Mouse (Mus musculus) small intestine, adult 2 months (tissue): Measurements from ENCODE around the gene Pmepa1. TPM values are rescaled to one million over a fixed set of nuclear protein-coding genes. Genes with fewer than 3 reads are reported as not detected.

Experiments
- H3K27ac ChIP-seq: fragments of 200-500 bp; 2 replicates; pipeline ENCODE4 v1.5.1; 2012; ENCODE audit warnings: low read depth, low read length, control low read depth, inconsistent platforms; ENCODE audit not compliant: insufficient read depth
- H3K27me3 ChIP-seq: fragments of 200-500 bp; 2 replicates; pipeline ENCODE4 v1.6.1; 2012; ENCODE audit warnings: mild to moderate bottlenecking, moderate library complexity, low read length, inconsistent platforms; ENCODE audit not compliant: control insufficient read depth, insufficient read depth
- H3K36me3 ChIP-seq: fragments of 200-500 bp; 2 replicates; pipeline ENCODE4 v1.6.1; 2012; ENCODE audit warnings: mild to moderate bottlenecking, low read length, control low read depth, inconsistent platforms; ENCODE audit not compliant: control insufficient read depth, insufficient read depth
- H3K4me1 ChIP-seq: fragments of 200-500 bp; 2 replicates; pipeline ENCODE4 v1.6.1; 2012; ENCODE audit warnings: low read length, inconsistent platforms, mixed read lengths; ENCODE audit not compliant: control insufficient read depth, insufficient read depth, insufficient read length
- H3K4me3 ChIP-seq: fragments of 200-500 bp; 2 replicates; pipeline ENCODE4 v1.5.1; 2012; ENCODE audit warnings: low read depth, mild to moderate bottlenecking, control low read depth, inconsistent platforms, low read length, moderate library complexity
- CTCF ChIP-seq: fragments of 200-500 bp; IDR thresholded peaks from 2 replicates; pipeline ENCODE4 v1.5.1; 2012; ENCODE audit warnings: low read depth, mild to moderate bottlenecking, control low read depth, inconsistent platforms, low read length, moderate library complexity, mixed read lengths; ENCODE audit not compliant: insufficient replicate concordance, insufficient read length; ENCODE audit errors: extremely low read depth
- POLR2A ChIP-seq: fragments of 200-500 bp; IDR thresholded peaks from 2 replicates; pipeline ENCODE4 v1.6.1; 2012; ENCODE audit warnings: low read depth, mild to moderate bottlenecking, control low read depth, inconsistent platforms, low read length, moderate library complexity
- WGBS: fragments of 180-500 bp; shearing (Covaris S2); methylation state at CpG from one replicate; pipeline ENCODE4 v1.1.7; 2018; 5-methylcytosine and 5-hydroxymethylcytosine counted together
- polyA plus RNA-seq: library from polyadenylated mRNA; depleted of rRNA; stranded (reverse); fragments of >200 nt; gene quantifications from 2 replicates; pipeline ENCODE4 v1.2.3, GENCODE M21; 2012

Gene Pmepa1
- polyA plus RNA-seq, 1 experiment: 93.7 TPM

DNA sequence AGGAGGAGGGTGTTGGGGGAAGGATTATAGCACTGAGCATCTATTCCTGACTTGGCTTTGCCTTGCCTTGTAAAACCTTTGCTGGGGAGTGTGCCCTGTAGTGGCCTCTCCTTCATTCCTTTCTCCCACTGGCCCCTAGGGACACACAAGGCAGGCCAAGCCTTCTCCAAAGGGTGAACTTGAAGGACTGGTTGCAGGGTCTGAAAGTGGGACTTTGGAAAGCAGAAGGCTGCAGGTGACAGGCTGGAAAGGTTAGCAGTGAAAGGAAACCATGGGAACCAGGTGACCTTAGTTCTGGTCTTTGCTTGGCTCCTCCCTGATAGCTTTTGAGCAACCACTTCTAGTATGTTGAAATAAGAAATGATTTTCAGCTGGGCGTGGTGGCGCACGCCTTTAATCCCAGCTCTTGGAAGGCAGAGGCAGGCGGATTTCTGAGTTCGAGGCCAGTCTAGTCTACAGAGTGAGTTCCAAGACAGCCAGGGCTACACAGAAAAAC, 58.5 kb downstream of the Pmepa1 start:
- Histone ChIP-seq H3K36me3 (peaks cover 13% of the 10 kb centered on the region), H3K27me3 (no peaks in the 10 kb centered on the region), H3K4me1 (peaks cover 22% of the 10 kb centered on the region), H3K27ac (peak overlapping the region; percentile 95), H3K4me3 (peak overlapping the region; percentile 72)
- 55% methylated on average over 5 of the region's 5 CpGs for WGBS
- TF ChIP-seq POLR2A: no peak
- TF ChIP-seq CTCF: peak; percentile 32; the same call in 1 of the 2 replicates

DNA sequence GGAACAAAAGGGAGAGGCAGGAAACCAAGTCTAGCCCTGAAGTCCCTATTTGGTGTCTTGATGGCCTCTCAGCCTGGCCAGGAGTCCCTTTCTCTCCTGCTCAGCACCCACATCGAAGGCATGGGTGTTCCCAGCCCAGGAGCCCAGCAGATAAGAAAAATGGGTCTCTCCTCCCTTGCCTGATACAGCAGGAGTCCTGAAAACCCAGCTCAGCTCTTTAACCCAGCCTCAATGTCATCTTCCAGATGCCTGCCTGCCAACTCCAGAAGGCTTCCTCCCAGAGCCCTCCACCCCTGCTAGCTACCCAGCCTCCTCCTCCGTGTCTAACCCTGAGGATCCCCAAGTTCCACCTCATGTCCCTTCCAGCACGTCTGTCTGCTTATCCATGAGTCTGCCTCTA, 59.1 kb downstream of the Pmepa1 start:
- no peak for TF ChIP-seq POLR2A
- no peak for TF ChIP-seq CTCF
- WGBS: 62% methylated on average over 3 of the region's 3 CpGs

DNA sequence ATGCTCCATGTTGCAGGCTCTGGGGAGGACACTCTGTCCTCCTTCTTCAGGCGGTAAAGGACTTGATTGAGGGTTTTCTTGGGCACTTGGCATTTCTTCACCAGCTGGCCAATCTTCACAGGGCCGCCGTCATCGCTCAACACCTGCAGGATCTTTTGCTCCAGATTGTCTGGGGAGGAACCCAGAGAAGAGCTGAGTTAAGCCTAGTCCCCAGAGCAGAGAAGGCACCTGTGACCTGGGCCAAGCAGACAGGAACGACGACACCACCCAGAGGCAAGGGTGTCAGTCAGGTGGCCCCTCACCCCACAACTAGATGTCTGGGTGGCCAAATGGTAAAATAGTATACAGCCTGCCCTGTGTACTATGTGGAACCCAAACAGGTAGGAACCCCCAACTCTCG, 59.5 kb downstream of the Pmepa1 start:
- Histone ChIP-seq H3K4me1 (peaks cover 22% of the 10 kb centered on the region), H3K27ac (no peak overlapping the region), H3K27me3 (no peaks in the 10 kb centered on the region), H3K36me3 (peaks cover 13% of the 10 kb centered on the region), H3K4me3 (peak overlapping the region; percentile 72; the same call in 1 of the 2 replicates)
- TF ChIP-seq CTCF: no peak
- WGBS: 75% methylated on average over 7 of the region's 7 CpGs

More for the DNA sequence above, 59.1 kb downstream of the Pmepa1 start:
- peaks cover 22% of the 10 kb centered on the region for H3K4me1 ChIP-seq
- H3K27ac ChIP-seq: no peak overlapping the region
- peak overlapping the region; percentile 72 for H3K4me3 ChIP-seq
- H3K27me3 ChIP-seq: no peaks in the 10 kb centered on the region
- peaks cover 13% of the 10 kb centered on the region for H3K36me3 ChIP-seq

DNA sequence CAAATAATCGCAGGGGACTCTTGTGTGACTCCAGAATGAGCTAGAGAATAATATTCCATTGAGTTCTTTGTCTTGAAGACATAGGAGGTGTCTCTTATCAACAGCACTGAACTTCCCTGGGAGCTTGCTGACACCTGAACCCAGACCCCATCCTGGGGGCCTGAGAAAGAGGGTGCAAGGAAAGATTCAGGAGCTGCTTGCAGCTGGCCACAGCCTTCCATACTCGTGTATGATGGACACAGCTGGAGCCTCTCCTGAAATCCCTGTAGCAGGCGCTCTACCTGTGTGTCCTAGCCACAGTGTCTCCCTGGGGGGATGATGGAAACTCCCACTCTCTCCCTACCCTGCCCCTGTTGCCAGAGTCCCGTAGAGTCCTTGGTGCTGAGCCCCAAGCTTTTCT, 64.1 kb downstream of the Pmepa1 start:
- Histone ChIP-seq H3K4me3 (no peak overlapping the region), H3K27me3 (no peaks in the 10 kb centered on the region), H3K36me3 (peaks cover 23% of the 10 kb centered on the region), H3K27ac (no peak overlapping the region), H3K4me1 (peaks cover 3% of the 10 kb centered on the region; the same call in 1 of the 2 replicates)
- WGBS: 84% methylated on average over 4 of the region's 4 CpGs
- TF ChIP-seq POLR2A: no peak
- no peak for TF ChIP-seq CTCF

DNA sequence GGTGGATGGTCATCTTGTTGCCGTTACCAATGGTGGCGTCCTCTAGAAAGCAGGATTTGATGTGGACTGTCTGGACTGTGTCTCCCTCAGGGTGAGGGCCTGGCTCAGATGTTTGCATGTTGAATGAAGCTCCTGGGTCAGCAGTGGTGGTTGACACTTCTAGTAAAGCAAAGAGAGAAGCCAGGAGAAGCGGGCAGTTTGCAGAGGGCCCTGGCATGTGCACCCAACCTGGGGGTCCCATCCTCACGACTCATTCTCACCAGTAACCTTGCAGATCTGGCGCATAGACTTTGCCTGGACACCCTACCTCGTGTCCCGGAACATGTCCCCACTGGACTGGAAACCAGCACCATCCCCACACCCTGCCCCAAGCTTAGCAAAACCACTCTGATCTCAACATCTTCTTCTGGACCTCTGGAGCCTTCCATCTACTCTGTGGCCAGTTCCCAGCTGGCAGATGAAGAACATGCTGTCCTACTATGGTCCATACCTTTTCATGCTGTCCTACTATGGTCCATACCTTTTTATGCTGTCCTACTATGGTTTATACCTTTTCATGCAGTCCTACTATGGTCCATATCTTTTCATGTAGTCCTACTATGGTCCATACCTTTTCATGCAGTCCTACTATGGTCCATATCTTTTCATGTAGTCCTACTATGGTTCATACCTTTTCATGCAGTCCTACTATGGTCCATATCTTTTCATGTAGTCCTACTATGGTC, 67.1 kb downstream of the Pmepa1 start:
- WGBS: 93% methylated on average over 7 of the region's 7 CpGs
- Histone ChIP-seq H3K36me3 (peaks cover 15% of the 10 kb centered on the region), H3K27me3 (no peaks in the 10 kb centered on the region), H3K4me1 (no peaks in the 10 kb centered on the region), H3K27ac (no peak overlapping the region), H3K4me3 (no peak overlapping the region)
- no peak for TF ChIP-seq CTCF
- no peak for TF ChIP-seq POLR2A

DNA sequence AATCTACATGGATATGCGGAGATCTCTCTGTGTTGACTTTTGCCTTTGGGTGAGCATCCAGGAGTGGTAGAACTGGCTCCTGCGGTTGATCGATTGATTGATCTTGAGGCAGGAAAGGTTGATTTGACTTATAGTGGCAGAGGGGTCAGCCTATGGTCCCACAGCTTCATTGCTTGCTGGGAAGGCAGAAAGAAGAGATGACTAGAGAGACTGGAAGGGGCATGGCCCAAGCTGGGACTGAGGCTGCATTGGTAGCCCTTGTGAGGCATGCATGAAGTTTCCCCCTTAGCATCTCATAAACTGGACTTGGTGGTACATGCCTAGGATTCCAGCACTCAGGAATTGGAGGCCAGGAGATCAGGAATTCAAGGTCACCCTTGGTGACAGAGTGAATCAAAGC, 69.3 kb downstream of the Pmepa1 start:
- H3K4me1 ChIP-seq: no peaks in the 10 kb centered on the region
- no peak overlapping the region for H3K27ac ChIP-seq
- no peak for TF ChIP-seq POLR2A
- no peak for TF ChIP-seq CTCF
- WGBS: 89% methylated on average over 3 of the region's 3 CpGs
- peaks cover 13% of the 10 kb centered on the region for H3K36me3 ChIP-seq
- H3K4me3 ChIP-seq: no peak overlapping the region
- no peaks in the 10 kb centered on the region for H3K27me3 ChIP-seq

DNA sequence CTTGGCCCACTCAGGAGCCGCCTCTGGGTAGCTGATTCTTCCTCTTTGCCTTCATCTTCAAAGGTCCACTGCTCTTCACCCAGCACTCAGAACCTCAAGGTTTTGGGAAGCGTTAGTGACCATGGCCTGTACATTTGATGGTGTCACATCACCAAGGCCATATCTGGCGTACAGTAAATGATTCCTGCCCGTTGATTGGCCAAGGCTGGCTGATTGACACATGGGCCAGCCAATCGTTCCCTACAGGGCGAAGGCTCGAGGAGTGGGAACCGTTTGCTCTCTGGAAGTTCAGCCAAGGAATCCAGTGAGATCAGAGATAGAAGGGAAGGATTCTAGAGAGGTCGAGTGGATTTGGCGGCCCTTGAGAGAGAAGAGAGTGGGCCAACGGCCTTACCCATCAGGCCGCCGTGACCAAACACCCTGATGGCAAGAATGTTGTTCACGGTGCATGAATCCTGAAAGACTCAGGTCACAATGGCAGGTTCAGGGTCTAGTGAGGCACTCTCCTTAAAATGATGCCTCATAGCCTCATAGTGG, 70.7 kb downstream of the Pmepa1 start:
- no peak for TF ChIP-seq POLR2A
- no peak for TF ChIP-seq CTCF
- WGBS: 94% methylated on average over 14 of the region's 14 CpGs
- Histone ChIP-seq H3K36me3 (peaks cover 13% of the 10 kb centered on the region), H3K4me3 (no peak overlapping the region), H3K27ac (no peak overlapping the region), H3K4me1 (no peaks in the 10 kb centered on the region), H3K27me3 (no peaks in the 10 kb centered on the region)
